Mouse (Mus musculus): ENCODE measurements around the gene Nudcd2. TPM values are rescaled to one million over a fixed set of nuclear protein-coding genes. Genes with fewer than 3 reads are reported as not detected.

Gene Nudcd2
- polyA plus RNA-seq, 1 experiment from 2014 or later: 217 TPM

DNA sequence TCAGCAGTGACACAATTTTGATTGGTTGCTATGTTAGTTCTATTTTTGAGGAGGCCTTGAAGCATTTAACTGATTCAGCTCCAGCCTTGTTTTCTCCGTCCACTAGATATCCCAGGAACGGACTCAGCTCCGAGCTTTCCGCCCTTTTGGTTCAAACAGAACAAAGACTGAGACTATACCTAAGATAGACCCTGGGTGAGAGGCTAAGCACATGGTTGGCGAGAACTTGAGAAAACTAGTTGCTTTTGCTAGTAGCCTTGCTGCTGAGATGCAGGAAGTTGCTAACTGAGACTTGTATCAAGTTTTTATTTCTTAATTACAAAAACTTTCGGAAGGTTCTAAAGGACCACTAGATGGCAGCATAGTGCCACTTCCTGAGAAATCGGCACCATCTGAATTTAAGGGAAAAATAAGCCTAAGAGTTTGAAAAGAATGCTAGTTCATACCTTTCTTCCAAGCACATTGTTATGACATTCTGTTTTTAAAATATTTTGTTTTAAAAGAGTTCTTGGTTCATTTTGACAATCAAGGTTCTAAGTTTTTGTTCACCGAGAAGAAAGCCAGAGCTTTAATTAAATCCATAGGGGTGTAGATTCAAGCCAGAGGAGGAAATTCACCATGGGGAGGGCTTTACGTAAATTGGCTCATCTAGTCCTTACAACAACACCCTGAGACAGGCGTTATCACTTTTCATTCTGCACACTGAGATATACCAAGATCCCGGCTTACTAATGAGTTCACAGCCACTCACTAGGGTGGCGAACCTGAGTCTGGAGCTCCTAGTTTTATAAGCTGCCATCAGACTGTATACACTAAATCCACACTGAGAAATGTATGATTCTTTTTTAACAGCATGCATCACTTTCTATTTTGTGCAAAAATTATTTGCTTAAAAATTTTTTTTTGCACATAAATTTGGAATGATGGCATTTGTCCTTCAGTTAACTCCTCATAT is 42.1 kb downstream of the Nudcd2 start:
- H3K9me3 ChIP-seq (ENCODE audit: control insufficient read depth, low read length): no peaks in the 10 kb centered on the region
- H3K27ac ChIP-seq (ENCODE audit: low read depth, low read length): no peak overlapping the region
- H3K4me2 ChIP-seq (ENCODE audit: low read depth, low read length, severe bottlenecking): no peak overlapping the region
- H3K4me1 ChIP-seq (replicated peaks; ENCODE audit: control insufficient read depth, insufficient read depth, low read length): no peaks in the 10 kb centered on the region
- H3K36me3 ChIP-seq (ENCODE audit: control insufficient read depth, insufficient read depth, low read length): no peaks in the 10 kb centered on the region
- 48% methylated on average over 12 of the region's 12 CpGs for WGBS
- H3K27me3 ChIP-seq (ENCODE audit: control insufficient read depth, insufficient read depth, low read length): no peaks in the 10 kb centered on the region
- no peak for DNase-seq (ENCODE audit: low spot score)
- H3K9ac ChIP-seq (ENCODE audit: low read length): no peak overlapping the region
- peak; percentile 56 for ATAC-seq (replicated peaks; ENCODE audit: low FRiP score)
- no peak overlapping the region for H3K4me3 ChIP-seq (ENCODE audit: low read depth, low read length)

DNA sequence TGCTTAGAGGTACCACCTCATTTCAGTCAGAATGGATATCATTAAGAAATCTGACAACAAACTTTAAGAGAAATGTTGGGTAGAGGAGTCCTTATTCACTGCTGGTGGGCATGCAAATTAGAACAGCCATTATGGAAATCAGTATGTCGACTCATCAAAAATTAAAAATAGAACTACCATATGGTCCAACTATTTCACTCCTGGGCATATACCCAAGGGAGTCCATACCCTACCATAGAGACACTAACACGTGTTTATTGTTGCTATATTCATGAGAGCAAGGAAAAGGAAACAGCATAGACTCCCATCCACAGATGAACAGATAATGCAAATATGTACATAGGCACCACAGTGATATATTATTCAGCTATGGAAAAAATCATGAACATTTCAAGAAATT is 48.4 kb downstream of the Nudcd2 start:
- H3K9me3 ChIP-seq (ENCODE audit: control insufficient read depth, low read length): no peaks in the 10 kb centered on the region
- no peak overlapping the region for H3K4me2 ChIP-seq (ENCODE audit: low read depth, low read length, severe bottlenecking)
- H3K4me3 ChIP-seq (ENCODE audit: low read depth, low read length): no peak overlapping the region
- no peak for DNase-seq (ENCODE audit: low spot score)
- WGBS: 76% methylated on average over 2 of the region's 2 CpGs
- no peak overlapping the region for H3K27ac ChIP-seq (ENCODE audit: low read depth, low read length)
- H3K9ac ChIP-seq (ENCODE audit: low read length): no peak overlapping the region
- ATAC-seq (replicated peaks; ENCODE audit: low FRiP score): no peak
- no peaks in the 10 kb centered on the region for H3K4me1 ChIP-seq (replicated peaks; ENCODE audit: control insufficient read depth, insufficient read depth, low read length)
- no peaks in the 10 kb centered on the region for H3K27me3 ChIP-seq (ENCODE audit: control insufficient read depth, insufficient read depth, low read length)
- H3K36me3 ChIP-seq (ENCODE audit: control insufficient read depth, insufficient read depth, low read length): no peaks in the 10 kb centered on the region

DNA sequence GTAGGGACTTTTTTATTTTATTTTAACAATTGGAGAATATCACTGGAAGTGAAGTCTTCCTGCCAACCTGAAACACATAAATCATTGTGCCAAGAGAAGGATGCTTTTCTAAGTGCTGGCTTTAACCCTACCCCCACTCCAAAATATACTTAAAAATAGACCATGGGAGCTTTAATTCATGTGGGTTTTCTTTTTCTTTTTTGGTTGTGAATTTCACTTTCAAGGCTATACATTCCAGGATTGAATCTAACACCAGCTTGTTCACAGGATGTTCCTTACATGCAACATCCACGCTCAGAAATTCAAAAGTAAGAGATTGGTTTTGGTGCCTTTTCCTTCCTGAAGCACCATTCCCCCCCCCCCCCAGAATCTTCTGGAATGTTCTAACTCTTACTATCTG is 49.9 kb downstream of the Nudcd2 start:
- 91% methylated on average over 1 of the region's 1 CpGs for WGBS
- no peak overlapping the region for H3K4me2 ChIP-seq (ENCODE audit: low read depth, low read length, severe bottlenecking)
- H3K9ac ChIP-seq (ENCODE audit: low read length): no peak overlapping the region
- H3K27ac ChIP-seq (ENCODE audit: low read depth, low read length): no peak overlapping the region
- H3K9me3 ChIP-seq (ENCODE audit: control insufficient read depth, low read length): no peaks in the 10 kb centered on the region
- H3K4me3 ChIP-seq (ENCODE audit: low read depth, low read length): no peak overlapping the region
- no peaks in the 10 kb centered on the region for H3K27me3 ChIP-seq (ENCODE audit: control insufficient read depth, insufficient read depth, low read length)
- DNase-seq (ENCODE audit: low spot score): no peak
- H3K36me3 ChIP-seq (ENCODE audit: control insufficient read depth, insufficient read depth, low read length): no peaks in the 10 kb centered on the region
- H3K4me1 ChIP-seq (replicated peaks; ENCODE audit: control insufficient read depth, insufficient read depth, low read length): no peaks in the 10 kb centered on the region
- ATAC-seq (replicated peaks; ENCODE audit: low FRiP score): no peak

DNA sequence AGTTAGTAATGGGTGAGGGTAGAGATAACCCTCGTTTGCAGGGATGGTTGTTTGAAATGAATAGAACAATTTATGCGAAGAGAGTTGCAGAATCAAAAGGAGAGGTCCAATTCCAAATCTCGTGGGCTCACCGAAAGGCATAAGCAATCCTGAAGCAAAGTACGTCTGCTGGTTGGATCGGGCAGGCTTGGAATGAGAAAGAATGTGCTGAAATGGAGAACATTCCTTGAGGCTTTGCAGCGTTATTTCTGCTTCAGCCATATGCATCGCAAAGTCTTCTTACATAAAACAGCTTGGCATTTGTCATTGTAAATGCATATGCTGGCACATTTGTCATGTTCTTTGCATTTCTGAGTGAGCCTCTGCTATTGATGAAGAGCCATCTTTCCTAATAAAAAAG is 50.9 kb downstream of the Nudcd2 start:
- 80% methylated on average over 8 of the region's 8 CpGs for WGBS

GRCm38 (mm10) chr11:40786900-40787299 is 53.4 kb downstream of the Nudcd2 start:
- ATAC-seq (replicated peaks; ENCODE audit: low FRiP score) (no peak), DNase-seq (ENCODE audit: low spot score) (no peak)
- Histone ChIP-seq H3K9ac (ENCODE audit: low read length) (no peak overlapping the region), H3K4me2 (ENCODE audit: low read depth, low read length, severe bottlenecking) (no peak overlapping the region), H3K9me3 (ENCODE audit: control insufficient read depth, low read length) (no peaks in the 10 kb centered on the region), H3K27ac (ENCODE audit: low read depth, low read length) (no peak overlapping the region), H3K36me3 (ENCODE audit: control insufficient read depth, insufficient read depth, low read length) (no peaks in the 10 kb centered on the region), H3K27me3 (ENCODE audit: control insufficient read depth, insufficient read depth, low read length) (no peaks in the 10 kb centered on the region), H3K4me3 (ENCODE audit: low read depth, low read length) (no peak overlapping the region), H3K4me1 (replicated peaks; ENCODE audit: control insufficient read depth, insufficient read depth, low read length) (no peaks in the 10 kb centered on the region)
- WGBS: 87% methylated on average over 2 of the region's 2 CpGs

More for the DNA sequence above, 50.9 kb downstream of the Nudcd2 start:
- H3K27ac ChIP-seq (ENCODE audit: low read depth, low read length): no peak overlapping the region
- no peaks in the 10 kb centered on the region for H3K27me3 ChIP-seq (ENCODE audit: control insufficient read depth, insufficient read depth, low read length)
- no peak overlapping the region for H3K9ac ChIP-seq (ENCODE audit: low read length)
- no peaks in the 10 kb centered on the region for H3K4me1 ChIP-seq (replicated peaks; ENCODE audit: control insufficient read depth, insufficient read depth, low read length)
- ATAC-seq (replicated peaks; ENCODE audit: low FRiP score) (no peak), DNase-seq (ENCODE audit: low spot score) (no peak)
- H3K4me3 ChIP-seq (ENCODE audit: low read depth, low read length): no peak overlapping the region
- H3K4me2 ChIP-seq (ENCODE audit: low read depth, low read length, severe bottlenecking): no peak overlapping the region
- no peaks in the 10 kb centered on the region for H3K9me3 ChIP-seq (ENCODE audit: control insufficient read depth, low read length)
- H3K36me3 ChIP-seq (ENCODE audit: control insufficient read depth, insufficient read depth, low read length): no peaks in the 10 kb centered on the region

Other genes starting within 250 kb of the Nudcd2 start
- gene Mat2b, start 38.5 kb upstream of the Nudcd2 start, polyA plus RNA-seq (2014; fragmentation: Nextera tagmentation; extraction: Ambion mirVana): 91.6 and 96.5 TPM in 2 replicates
- 69.5 and 75.9 TPM in 2 replicates for gene Hmmr, start 245 bp upstream of the Nudcd2 start, polyA plus RNA-seq (2014; fragmentation: Nextera tagmentation; extraction: Ambion mirVana)
- 39.5 and 42.6 TPM in 2 replicates for gene Ccng1, start 21.6 kb downstream of the Nudcd2 start, polyA plus RNA-seq (2014; fragmentation: Nextera tagmentation; extraction: Ambion mirVana)

Data from forebrain, embryonic 11.5 days (tissue).